Mouse (Mus musculus) lung, adult 2 months (tissue): ENCODE measurements around the gene Hnrnph3.

Experiments used
- CTCF ChIP-seq: fragments of 200-500 bp; IDR thresholded peaks from 2 replicates; pipeline ENCODE4 v1.5.1; 2011; ENCODE audit warnings: mild to moderate bottlenecking, low read length, control low read depth; ENCODE audit not compliant: insufficient read depth
- POLR2A ChIP-seq: fragments of 200-500 bp; IDR thresholded peaks from 2 replicates; pipeline ENCODE4 v1.6.1; 2011; ENCODE audit warnings: low read depth, mild to moderate bottlenecking, control low read depth, low read length, borderline replicate concordance; ENCODE audit errors: extremely low read depth

DNA sequence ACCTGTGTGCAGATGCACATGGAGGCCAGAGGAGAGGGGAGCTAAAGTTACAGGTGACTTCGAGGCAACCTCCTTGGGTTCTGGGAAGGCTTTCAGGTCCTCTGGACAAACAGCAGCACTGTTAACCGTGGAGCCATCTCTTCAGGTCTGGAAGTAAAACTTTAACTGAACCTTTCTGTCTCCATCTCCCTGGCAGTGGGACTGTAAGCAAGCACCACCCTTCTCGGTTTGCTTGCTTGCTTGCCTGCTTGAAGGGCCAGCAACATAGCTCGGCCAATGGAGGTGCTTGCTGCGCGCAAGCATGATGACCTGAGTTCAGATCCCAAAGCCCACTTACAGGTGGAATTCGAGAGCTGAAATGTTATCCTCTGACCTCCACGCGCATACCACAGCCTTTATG, 40.5 kb upstream of the Hnrnph3 start:
- TF ChIP-seq CTCF (no peak), POLR2A (no peak)
